Mouse (Mus musculus) cerebellum, adult 2 months (tissue): ENCODE data around the gene Rasa3.

Source experiments
- CTCF ChIP-seq: fragments of 200-500 bp; IDR thresholded peaks from 2 replicates; pipeline ENCODE4 v1.5.1; 2011; ENCODE audit warnings: low read depth, mild to moderate bottlenecking, control low read depth, low read length, moderate library complexity, borderline replicate concordance; ENCODE audit not compliant: insufficient read depth
- POLR2A ChIP-seq: fragments of 200-500 bp; IDR thresholded peaks from 2 replicates; pipeline ENCODE4 v1.6.1; 2011; ENCODE audit warnings: low read length, control low read depth, borderline replicate concordance; ENCODE audit not compliant: insufficient read depth

- no peak for TF ChIP-seq CTCF
- TF ChIP-seq POLR2A, result no peak
These were observed 62.4 kb downstream of the Rasa3 start for GRCm38 (mm10) chr8:13614924-13615391.
